Mouse (Mus musculus) ovary, postnatal 14 days (tissue): ENCODE measurements around the gene Tnrc6c.

Experiments
- DNase-seq: peaks from one replicate; pipeline ENCODE4 v3.0.0; 2022; ENCODE audit warnings: low spot score

Tnrc6c gene

DNA sequence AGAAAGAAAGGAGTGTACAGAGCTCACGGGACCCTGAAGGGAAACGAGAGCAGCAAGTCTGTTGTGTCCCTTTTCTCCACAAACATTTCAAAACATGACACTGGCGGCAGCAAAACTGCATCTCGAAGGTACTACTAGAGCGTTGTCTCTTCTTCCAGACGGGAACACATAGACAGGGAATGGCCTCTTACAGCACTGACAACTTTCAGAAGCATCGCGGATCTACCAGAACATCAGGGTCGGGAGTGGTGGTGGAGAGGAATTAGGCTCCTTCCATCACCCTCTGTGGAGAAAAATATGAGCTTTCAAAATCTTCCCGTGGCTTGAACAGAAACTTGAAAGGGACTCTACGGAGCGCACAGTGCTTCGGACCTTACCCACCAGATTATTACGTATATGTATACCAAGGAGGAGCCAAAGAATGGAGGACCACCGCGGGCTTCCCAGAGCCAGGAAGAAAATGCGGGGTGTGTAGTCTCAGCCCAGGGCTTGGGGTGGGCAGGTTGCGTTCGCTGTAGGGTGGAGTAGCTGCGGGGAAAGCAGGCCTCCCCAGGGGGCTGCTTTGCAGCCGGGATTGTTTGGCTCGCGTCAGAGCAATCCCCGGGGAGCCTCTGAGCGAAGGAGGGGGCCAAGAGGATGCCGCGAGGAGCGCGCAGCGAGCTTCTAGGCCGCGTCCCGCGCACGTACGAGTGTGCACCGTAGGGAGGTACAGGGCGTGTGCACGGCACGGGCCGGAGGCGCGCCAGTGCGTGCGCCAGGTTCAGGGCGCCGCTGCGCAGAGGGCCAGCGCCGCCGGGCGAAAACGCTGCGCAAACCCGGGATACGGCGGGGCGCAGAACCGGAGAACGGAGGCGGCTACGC lies at the start of gene Tnrc6c:
Gene Tnrc6c (plus strand): TSS at position 799 of the 861 bp plus-strand sequence.
- no peak for DNase-seq

GRCm38 (mm10) chr11:117606137-117606536 lies 48.0 kb upstream of the Tnrc6c start:
- no peak for DNase-seq

DNA sequence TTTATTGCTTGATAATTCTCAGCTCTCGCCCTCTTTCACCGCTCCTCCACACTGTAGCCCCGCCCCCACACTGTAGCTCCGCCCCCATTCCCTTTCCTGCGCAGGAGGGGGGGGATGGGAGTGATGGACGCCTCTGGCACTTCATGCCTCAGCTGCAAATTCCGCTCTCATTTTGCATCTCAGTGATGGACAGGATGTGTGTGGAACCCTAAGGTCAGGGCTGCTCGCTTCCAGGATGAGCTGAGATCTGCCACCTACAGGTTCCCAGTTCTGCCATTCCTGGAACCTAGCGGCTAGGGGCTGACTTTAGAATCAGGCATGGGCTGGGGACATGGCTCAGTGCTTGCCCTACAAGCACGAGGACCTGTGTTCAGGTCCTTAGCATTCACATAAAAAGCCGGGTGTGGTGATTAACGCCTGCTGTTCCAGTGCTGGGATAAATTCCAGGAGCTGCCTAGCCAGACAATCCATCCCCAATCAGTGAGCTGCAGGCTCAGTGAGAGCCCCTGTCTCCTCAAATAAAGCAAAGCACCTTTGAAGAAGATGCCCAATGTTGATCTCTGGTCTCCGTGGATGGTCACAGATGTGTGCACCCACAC lies 47.4 kb upstream of the Tnrc6c start:
- DNase-seq = no peak

- DNase-seq = no peak
These were observed 45.8 kb upstream of the Tnrc6c start for GRCm38 (mm10) chr11:117608141-117608789.

- DNase-seq = no peak
These were observed 45.1 kb upstream of the Tnrc6c start for GRCm38 (mm10) chr11:117608976-117609375.

- no peak for DNase-seq
These were observed 43.5 kb upstream of the Tnrc6c start for GRCm38 (mm10) chr11:117610589-117610988.

GRCm38 (mm10) chr11:117611068-117611467 lies 43.0 kb upstream of the Tnrc6c start:
- DNase-seq = no peak

DNA sequence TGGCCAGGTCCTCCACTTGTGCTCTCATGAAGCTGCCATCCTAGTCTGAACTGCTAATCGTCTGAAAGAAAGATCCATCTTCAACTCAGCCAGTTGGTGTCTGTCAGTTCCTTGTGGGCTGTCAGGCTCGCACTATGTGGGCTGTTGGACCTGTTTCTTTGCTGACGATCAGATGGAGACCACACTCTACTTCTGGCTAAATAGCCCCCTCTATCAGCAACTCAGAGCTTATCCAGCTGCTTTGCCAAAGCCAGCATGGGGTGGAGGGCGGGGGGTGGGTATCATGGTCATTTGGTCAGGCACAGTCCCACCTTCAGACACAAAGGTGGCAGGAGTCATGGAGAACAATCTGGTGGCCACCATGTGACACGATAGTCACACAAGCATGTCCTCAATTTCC lies 42.2 kb upstream of the Tnrc6c start:
- no peak for DNase-seq

DNA sequence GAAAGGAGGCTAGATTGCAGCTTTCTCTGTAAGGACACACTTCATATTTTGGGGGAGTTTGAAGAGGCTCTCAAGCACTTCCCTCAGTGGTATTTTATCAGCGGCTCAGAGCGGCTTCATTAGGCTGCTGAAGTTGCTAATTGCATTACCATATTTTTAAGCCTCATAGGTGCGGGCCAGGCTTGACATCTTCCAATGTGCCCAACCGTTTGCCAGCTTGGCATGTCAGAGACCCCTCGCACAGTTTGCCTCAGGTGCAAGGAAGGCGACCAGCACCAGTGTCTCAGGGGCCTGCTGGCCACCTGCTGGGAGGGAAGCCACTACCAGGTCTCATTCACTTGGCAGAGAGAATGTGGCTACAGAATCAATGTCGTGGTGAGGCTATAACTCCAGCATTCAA lies 41.2 kb upstream of the Tnrc6c start:
- no peak for DNase-seq

- DNase-seq = no peak
These were observed 36.7 kb upstream of the Tnrc6c start for GRCm38 (mm10) chr11:117617368-117617908.

DNA sequence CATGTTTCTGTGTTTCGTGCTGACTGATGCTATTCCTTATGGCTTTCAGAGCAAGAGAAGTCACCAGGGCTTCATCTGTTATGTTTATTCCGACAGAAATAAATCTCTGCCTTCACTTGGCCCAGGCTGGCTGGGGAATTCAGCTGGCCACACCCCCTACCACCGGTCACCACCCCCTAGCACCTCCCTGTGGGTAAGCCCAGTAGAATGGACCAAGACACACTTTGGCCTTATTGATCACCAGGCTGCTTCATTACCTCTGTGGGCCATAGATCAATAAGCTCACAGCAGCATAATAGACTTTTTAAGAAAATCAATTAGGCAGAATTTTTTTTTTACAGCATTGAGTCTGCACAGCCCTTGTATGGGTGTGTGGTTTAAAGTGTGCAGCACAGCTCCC lies 35.9 kb upstream of the Tnrc6c start:
- DNase-seq = no peak

DNA sequence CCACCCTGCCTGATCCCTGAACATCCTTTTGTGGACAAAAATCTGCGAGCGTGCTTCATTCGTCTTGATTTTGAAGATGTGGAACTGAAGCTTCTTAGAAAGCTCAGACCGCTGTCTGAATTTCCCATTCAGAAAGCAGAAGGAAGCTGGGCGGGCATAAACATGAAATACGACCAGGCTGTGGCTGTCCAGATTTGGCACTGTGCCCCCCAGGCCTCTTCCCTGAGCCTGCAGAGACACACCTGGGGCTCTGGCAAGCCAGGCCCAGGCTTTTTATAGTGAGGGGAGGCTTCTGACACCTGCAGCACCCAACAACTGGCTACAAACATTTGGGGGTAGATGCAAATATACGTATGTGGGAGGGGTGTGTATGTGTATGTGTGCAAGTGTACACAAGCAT lies 35.3 kb upstream of the Tnrc6c start:
- no peak for DNase-seq

DNA sequence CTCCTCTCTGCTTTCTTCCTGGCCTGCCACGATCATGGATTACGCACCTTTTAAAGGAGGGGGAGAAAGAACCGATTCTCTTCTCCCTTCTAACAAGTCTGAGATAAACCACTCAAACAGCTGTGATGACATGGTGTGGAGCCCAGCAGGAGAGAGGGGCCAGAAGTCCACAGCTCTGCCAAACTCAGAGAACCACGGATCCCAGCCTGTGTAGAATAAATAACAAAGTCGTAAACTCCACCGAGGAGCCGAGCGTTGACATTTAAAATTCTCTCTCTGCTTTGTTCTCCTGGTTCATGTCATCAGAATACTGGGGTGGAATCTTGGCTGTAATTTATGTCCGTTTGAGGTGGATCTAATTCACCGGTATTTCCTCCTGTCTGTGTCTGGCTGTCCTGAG lies 34.5 kb upstream of the Tnrc6c start:
- DNase-seq = no peak

- no peak for DNase-seq
These were observed 28.9 kb upstream of the Tnrc6c start for GRCm38 (mm10) chr11:117625196-117625595.

DNA sequence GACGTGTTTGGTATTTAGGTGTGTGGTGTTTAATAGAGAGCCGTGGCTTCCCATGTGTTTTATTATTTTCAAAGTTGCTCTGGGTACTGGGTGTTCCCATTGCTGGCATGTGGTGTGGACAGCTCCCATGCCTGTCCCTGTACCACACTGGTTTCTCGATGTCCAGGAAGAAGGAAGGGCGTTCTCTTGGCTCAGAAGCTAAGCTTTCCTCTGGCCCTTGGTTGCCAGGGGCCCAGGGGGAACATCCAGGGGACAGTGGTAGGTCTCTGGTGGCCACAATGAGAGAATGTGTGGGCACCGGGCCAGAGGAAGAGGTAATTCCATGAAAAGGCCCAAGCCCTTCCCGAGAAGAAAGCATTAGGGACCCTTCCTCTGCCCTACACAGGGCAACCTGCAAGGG lies 27.5 kb upstream of the Tnrc6c start:
- no peak for DNase-seq

GRCm38 (mm10) chr11:117627060-117627562 lies 27.0 kb upstream of the Tnrc6c start:
- no peak for DNase-seq

- no peak for DNase-seq
These were observed 26.3 kb upstream of the Tnrc6c start for GRCm38 (mm10) chr11:117627746-117628311.

- no peak for DNase-seq
These were observed 25.7 kb upstream of the Tnrc6c start for GRCm38 (mm10) chr11:117628312-117628779.

- no peak for DNase-seq
These were observed 24.2 kb upstream of the Tnrc6c start for GRCm38 (mm10) chr11:117629865-117630264.

DNA sequence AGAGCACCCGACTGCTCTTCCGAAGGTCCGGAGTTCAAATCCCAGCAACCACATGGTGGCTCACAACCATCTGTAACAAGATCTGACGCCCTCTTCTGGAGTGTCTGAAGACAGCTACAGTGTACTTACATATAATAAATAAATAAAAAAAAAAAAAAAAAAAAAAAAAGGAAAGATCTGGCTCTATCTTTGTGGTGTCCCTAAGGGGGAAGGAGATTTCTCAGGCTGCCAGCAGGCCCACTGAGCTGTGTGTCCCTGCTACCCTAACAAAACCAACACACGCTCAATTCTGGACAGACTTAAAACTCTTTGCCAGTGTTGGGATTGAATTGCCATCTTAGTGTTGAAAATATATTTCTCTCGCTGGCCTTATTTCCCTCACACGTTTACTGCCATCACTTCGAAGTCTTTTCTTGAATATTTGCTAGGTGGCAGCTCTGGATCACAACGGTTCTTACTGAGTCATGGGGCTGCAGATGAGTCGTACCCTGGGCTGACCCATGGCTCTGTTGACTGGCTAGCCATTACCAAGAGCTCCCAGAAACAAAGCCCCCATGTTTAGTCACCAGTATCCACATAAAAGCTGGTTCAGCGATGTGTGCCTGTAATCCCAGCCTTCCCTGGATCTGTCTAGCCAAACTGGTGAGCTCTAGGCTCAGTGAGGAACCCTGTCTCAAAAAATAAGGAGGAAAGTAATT lies 23.1 kb upstream of the Tnrc6c start:
- DNase-seq = no peak

DNA sequence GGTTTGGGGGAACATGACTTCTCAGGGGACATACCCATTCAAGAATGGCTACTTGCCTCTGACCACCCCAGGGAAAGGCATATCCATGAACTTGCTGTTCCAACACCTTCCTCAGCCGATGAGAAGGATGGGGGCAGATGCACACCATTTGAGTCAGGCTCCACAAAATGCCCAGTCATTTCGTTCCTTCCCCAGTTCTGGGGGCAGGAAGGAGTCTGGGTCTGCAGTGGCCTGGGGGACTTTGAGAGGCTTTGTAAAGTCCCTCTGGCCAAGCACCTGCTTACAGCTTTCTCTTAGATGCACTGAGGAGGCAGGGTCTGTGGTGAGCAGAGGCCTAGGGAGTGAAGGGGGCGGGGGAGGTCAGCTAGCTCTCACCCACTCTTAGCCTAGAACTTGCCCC lies 20.8 kb upstream of the Tnrc6c start:
- no peak for DNase-seq

- DNase-seq = no peak
These were observed 15.7 kb upstream of the Tnrc6c start for GRCm38 (mm10) chr11:117638386-117638785.
